15 mouse cellular contexts compared by ENCODE assay signal in the genomic region with DNA sequence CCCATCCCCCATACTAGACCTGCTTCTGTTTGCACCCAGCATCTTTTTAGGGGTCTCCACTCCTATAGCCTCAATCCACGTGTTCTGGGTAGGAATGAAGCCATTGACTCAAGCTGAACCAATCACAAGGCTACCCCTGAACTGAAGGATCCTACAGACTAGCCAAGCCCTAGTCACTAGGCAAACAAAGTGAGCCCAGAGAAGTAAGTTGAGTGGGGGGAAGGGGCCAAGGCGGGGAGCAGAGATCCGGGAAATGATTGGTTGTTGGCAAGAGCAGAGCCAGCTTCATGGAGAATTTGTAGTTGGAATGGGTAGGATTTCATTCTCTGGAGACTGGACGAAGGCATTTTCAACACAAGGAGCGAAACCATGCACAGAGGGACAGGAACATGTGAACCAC. TPM values are rescaled to one million over a fixed set of nuclear protein-coding genes. Genes with fewer than 3 reads are reported as not detected.
DNase-seq lines count a peak whose midpoint lies in the region; ATAC-seq and TF ChIP-seq lines count a peak whose summit lies in the region.
"Had no signal": no experiment of that assay in that cellular context is flagged by ENCODE, and none has a peak within 500 bp of the region (broad histone marks: within the 10 kb centered on the region; RNA-seq: fewer than 3 reads in every experiment).

No protein-coding gene starts in this region.

- no peaks in the 10 kb centered on the region for H3K27me3 ChIP-seq in lung, embryonic 15.5 days
- no peaks in the 10 kb centered on the region for H3K27me3 ChIP-seq in limb, embryonic 10.5 days (ENCODE audit: low read depth, poor library complexity, severe bottlenecking)
- H3K27me3 ChIP-seq in stomach, embryonic 15.5 days (replicated peaks) = no peaks in the 10 kb centered on the region
- H3K27me3 ChIP-seq: neural tube, embryonic 15.5 days had no signal

- no peak for DNase-seq in gastrocnemius, adult 2 months
- DNase-seq in gastrocnemius, postnatal 36 days = no peak
- no peak for DNase-seq in lung, postnatal 14 days
- no peak for DNase-seq in limb, embryonic 10.5 days (ENCODE audit: low spot score)
- DNase-seq in gastrocnemius, postnatal 14 days = no peak
- DNase-seq: B cell, adult 2 months; right cerebral cortex, adult 18-20 months had no signal

- intact Hi-C loops in gastrocnemius, adult 2 months (cut with DNase I) = no loop called here
- intact Hi-C loops in gastrocnemius, postnatal 36 days (cut with DNase I) = no loop called here
- intact Hi-C loops in gastrocnemius, postnatal 14 days (cut with DNase I; ENCODE audit: low total_unique reads) = no loop called here

- ATAC-seq in lung, embryonic 15.5 days (ENCODE audit: borderline replicate concordance, extremely low read depth, low FRiP score, low TSS enrichment) = peak; percentile 82
- ATAC-seq in stomach, embryonic 15.5 days (ENCODE audit: insufficient read depth, low FRiP score, low read depth) = peak; percentile 39; the same call in 1 of the 2 replicates
- ATAC-seq in frontal cortex, adult (ENCODE audit: low TSS enrichment) = no peak
- ATAC-seq: hindbrain, embryonic 16.5 days had no signal

- H3K9ac ChIP-seq in lung, embryonic 15.5 days = no peak overlapping the region
- H3K9ac ChIP-seq in stomach, embryonic 15.5 days = no peak overlapping the region
- H3K9ac ChIP-seq: neural tube, embryonic 15.5 days had no signal

- H3K4me1 ChIP-seq in lung, embryonic 15.5 days = peaks cover 8% of the 10 kb centered on the region; the same call in 1 of the 2 replicates
- peaks cover 10% of the 10 kb centered on the region for H3K4me1 ChIP-seq in limb, embryonic 10.5 days
- peaks cover 4% of the 10 kb centered on the region; the same call in 1 of the 2 replicates for H3K4me1 ChIP-seq in stomach, embryonic 15.5 days
- H3K4me1 ChIP-seq: neural tube, embryonic 15.5 days had no signal

- H3K4me3 ChIP-seq in gastrocnemius, adult 2 months = peak overlapping the region; percentile 45
- no peak overlapping the region for H3K4me3 ChIP-seq in lung, embryonic 15.5 days
- no peak overlapping the region for H3K4me3 ChIP-seq in limb, embryonic 10.5 days
- no peak overlapping the region for H3K4me3 ChIP-seq in stomach, embryonic 15.5 days (replicated peaks)
- H3K4me3 ChIP-seq: neural tube, embryonic 15.5 days had no signal

- no peak for TF ChIP-seq CTCF in gastrocnemius, adult 2 months (IDR thresholded peaks at IDR 0.05)

- no peaks in the 10 kb centered on the region for H3K9me3 ChIP-seq in lung, embryonic 15.5 days
- H3K9me3 ChIP-seq in limb, embryonic 10.5 days (replicated peaks) = no peaks in the 10 kb centered on the region
- no peaks in the 10 kb centered on the region for H3K9me3 ChIP-seq in stomach, embryonic 15.5 days
- H3K9me3 ChIP-seq: neural tube, embryonic 15.5 days had no signal

- peak overlapping the region; percentile 90 for H3K27ac ChIP-seq in gastrocnemius, adult 2 months
- H3K27ac ChIP-seq in lung, embryonic 15.5 days = peak overlapping the region; percentile 86
- peak overlapping the region; percentile 36; the same call in 1 of the 2 replicates for H3K27ac ChIP-seq in limb, embryonic 10.5 days
- no peak overlapping the region for H3K27ac ChIP-seq in stomach, embryonic 15.5 days
- H3K27ac ChIP-seq: macrophage; neural tube, embryonic 15.5 days had no signal

- 38% methylated on average over 5 of the region's 5 CpGs for WGBS in lung, embryonic 15.5 days
- 67% methylated on average over 5 of the region's 5 CpGs for WGBS in limb, embryonic 10.5 days
- 53% methylated on average over 5 of the region's 5 CpGs for WGBS in stomach, embryonic 15.5 days

- H3K36me3 ChIP-seq in lung, embryonic 15.5 days = no peaks in the 10 kb centered on the region
- H3K36me3 ChIP-seq in limb, embryonic 10.5 days = no peaks in the 10 kb centered on the region
- H3K36me3 ChIP-seq in stomach, embryonic 15.5 days = no peaks in the 10 kb centered on the region
- H3K36me3 ChIP-seq: G1E; neural tube, embryonic 15.5 days had no signal

- peak overlapping the region; percentile 12; the same call in 1 of the 2 replicates for H3K4me2 ChIP-seq in lung, embryonic 15.5 days
- no peak overlapping the region for H3K4me2 ChIP-seq in stomach, embryonic 15.5 days
- H3K4me2 ChIP-seq: heart, embryonic 11.5 days; neural tube, embryonic 15.5 days had no signal

RNA-seq across cellular contexts. Expression of gene Frat1, which starts 12.9 kb away (rescaled TPM):
- total RNA-seq in gastrocnemius, adult 2 months (2021) = 1 to 10 TPM; 6.3 to 6.8 TPM
- 1 to 10 TPM; 5.3 to 7.3 TPM for total RNA-seq in gastrocnemius, postnatal 36 days (2021)
- 7.2 and 7.3 TPM in 2 replicates for polyA plus RNA-seq in lung, embryonic 15.5 days (2015; fragmentation: Nextera tagmentation; extraction: Ambion mirVana)
- 4.3 and 4.9 TPM in 2 replicates for polyA plus RNA-seq in limb, embryonic 10.5 days (2016; fragmentation: Nextera tagmentation; extraction: Ambion mirVana)
- 12.3 and 14.1 TPM in 2 replicates for polyA plus RNA-seq in stomach, embryonic 15.5 days (2015; fragmentation: Nextera tagmentation; extraction: Ambion mirVana)
- 1 to 10 TPM; 4.9 to 7.2 TPM for total RNA-seq in gastrocnemius, postnatal 14 days (2021)

RNA-seq across cellular contexts. Expression of gene Arhgap19, which starts 15.1 kb away (rescaled TPM):
- total RNA-seq in gastrocnemius, adult 2 months (2021) = 1 to 10 TPM; 7.7 to 9.6 TPM
- 1 to 10 TPM; 6.4 to 6.6 TPM for total RNA-seq in gastrocnemius, postnatal 36 days (2021)
- polyA plus RNA-seq in lung, embryonic 15.5 days (2015; fragmentation: Nextera tagmentation; extraction: Ambion mirVana) = 29.8 and 30.8 TPM in 2 replicates
- 45.7 and 47.1 TPM in 2 replicates for polyA plus RNA-seq in limb, embryonic 10.5 days (2016; fragmentation: Nextera tagmentation; extraction: Ambion mirVana)
- polyA plus RNA-seq in stomach, embryonic 15.5 days (2015; fragmentation: Nextera tagmentation; extraction: Ambion mirVana) = 19.1 and 20.8 TPM in 2 replicates
- total RNA-seq in gastrocnemius, postnatal 14 days (2021) = 1 to 10 TPM; 6.8 to 9.9 TPM

RNA-seq across cellular contexts. Expression of gene Frat2, which starts 31.0 kb away (rescaled TPM):
- total RNA-seq in gastrocnemius, adult 2 months (2021) = 10 to 100 TPM; 15.6 to 22.2 TPM
- total RNA-seq in gastrocnemius, postnatal 36 days (2021) = 10 to 100 TPM; 13.9 to 18.5 TPM
- polyA plus RNA-seq in lung, embryonic 15.5 days (2015; fragmentation: Nextera tagmentation; extraction: Ambion mirVana) = 4.1 and 4.4 TPM in 2 replicates
- 1.9 and 3.0 TPM in 2 replicates for polyA plus RNA-seq in limb, embryonic 10.5 days (2016; fragmentation: Nextera tagmentation; extraction: Ambion mirVana)
- polyA plus RNA-seq in stomach, embryonic 15.5 days (2015; fragmentation: Nextera tagmentation; extraction: Ambion mirVana) = 6.9 and 9.0 TPM in 2 replicates
- 10 to 100 TPM; 19.9 to 28.3 TPM for total RNA-seq in gastrocnemius, postnatal 14 days (2021)
